Mouse (Mus musculus) monocyte, adult 59 days (primary cell): Measurements from ENCODE around the gene Gm4952. TPM values are rescaled to one million over a fixed set of nuclear protein-coding genes. Genes with fewer than 3 reads are reported as not detected.

ENCODE experiments used
- total RNA-seq, 2 experiments: library from RNA; stranded (reverse); gene quantifications; one replicate each; pipeline ENCODE4 v1.2.4; 2023

The Gm4952 gene
- total RNA-seq = not detected

DNA sequence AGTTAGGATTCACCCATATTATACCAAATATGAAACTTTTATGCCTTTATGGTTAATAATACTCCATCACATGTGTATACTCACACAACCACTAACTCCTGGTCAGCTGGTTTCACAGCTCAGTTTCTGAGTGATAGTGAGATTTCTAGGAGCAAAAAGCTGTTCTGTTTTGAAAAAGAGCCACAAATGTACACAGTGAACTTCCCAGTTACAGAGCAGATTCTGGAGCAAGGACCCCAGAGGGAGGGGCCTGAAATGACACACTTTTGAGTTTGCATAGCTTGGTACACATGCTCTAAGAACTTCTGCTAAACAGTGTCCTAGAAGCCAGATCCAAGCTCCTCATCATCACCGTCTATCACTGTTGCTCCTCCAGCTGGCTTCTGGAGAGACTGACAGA is at the start of gene Gm4952:
Gene Gm4952, plus strand, starts transcription at position 301 of the 400 bp plus-strand sequence.

DNA sequence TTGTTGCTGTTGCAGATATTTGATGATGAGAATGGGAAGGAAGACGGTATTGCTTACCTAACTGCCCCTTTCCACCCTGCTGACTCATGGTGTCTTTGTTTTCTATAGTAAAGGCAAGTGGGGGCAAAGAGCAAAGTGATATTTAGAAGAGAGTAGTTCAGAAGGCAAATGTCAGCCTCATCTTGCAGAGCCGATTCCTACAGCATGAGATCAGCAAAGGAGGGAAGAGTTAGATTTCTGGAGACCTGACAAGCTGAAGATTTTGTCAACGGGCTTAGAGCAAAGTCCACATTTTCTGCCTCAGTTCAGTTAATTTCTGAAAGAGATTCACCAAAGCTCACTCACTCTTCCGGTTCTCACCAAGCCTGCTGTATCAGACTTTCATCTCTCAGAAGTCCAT is 33.4 kb downstream of the Gm4952 start, which contains the start of gene Glyat:
Gene Glyat, plus strand, starts transcription at position 133 of the 400 bp plus-strand sequence.

DNA sequence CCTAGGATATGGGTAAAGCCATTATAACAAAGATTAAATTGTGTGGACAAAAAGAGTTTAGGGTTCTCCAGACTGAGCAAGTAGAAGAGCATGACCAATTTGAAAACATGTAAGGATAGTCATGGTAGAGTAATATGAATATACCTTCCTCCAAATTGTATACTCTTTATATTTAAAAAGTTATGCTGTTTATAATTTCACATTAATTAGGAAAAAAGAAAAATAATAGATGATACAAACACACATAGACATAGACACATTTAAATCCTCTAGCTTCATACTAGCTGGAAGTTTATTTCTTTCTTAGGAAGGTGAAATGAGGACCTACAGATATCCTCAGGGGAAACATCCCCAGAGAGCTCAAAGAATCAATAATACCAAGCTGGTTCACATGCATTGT is 70.4 kb downstream of the Gm4952 start, which contains the start of gene Olfr1442:
Gene Olfr1442, plus strand, starts transcription at position 301 of the 400 bp plus-strand sequence.

DNA sequence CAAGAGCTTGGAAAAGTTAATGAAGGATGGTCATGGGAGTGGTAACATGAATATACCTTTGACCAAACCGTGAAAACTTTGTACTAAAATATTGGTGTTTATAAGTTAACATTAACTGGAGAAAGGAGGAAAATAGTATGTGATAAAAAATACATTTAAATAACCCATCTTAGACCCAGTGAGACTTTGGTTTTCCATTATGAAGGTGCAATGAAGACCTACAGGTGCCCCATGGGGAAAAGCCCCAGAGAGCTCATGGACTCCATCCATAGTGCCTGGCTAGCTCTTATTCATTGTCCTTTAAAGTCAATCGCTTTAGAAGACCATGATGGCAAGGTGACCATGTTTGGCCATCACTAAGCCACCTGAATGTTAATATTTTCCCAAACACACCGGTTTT is 78.0 kb downstream of the Gm4952 start, which contains the start of gene Olfr1443:
Gene Olfr1443, plus strand, starts transcription at position 301 of the 400 bp plus-strand sequence.

Other genes starting within 250 kb of the Gm4952 start
- not detected for gene Olfr1440, start 212.7 kb upstream of the Gm4952 start, total RNA-seq
- not detected for gene Olfr1441, start 182.5 kb upstream of the Gm4952 start, total RNA-seq
- not detected for gene Pfpl, start 172.1 kb upstream of the Gm4952 start, total RNA-seq
- 1,000 to 10,000 TPM; 1,721 to 1,841 TPM for gene Mpeg1, start 139.2 kb upstream of the Gm4952 start, total RNA-seq
- 10 to 100 TPM; 11.3 to 12.3 TPM for gene Dtx4, start 98.5 kb upstream of the Gm4952 start, total RNA-seq
- gene Fam111a, start 54.2 kb upstream of the Gm4952 start, total RNA-seq = 100 to 1,000 TPM; 104 to 119 TPM
- not detected for gene Glyat, start 33.3 kb downstream of the Gm4952 start, total RNA-seq
- gene Olfr1442, start 70.5 kb downstream of the Gm4952 start, total RNA-seq = not detected
- gene Olfr1443, start 78.1 kb downstream of the Gm4952 start, total RNA-seq = not detected
- gene Keg1, start 95.8 kb downstream of the Gm4952 start, total RNA-seq = not detected
- gene Cntf, start 165.7 kb downstream of the Gm4952 start, total RNA-seq = 1 to 10 TPM; 2.5 to 4.5 TPM
- 10 to 100 TPM; 64.7 to 67.3 TPM for gene Zfp91, start 196.2 kb downstream of the Gm4952 start, total RNA-seq
- 10 to 100 TPM; 40.6 to 41.1 TPM for gene Lpxn, start 196.2 kb downstream of the Gm4952 start, total RNA-seq
- under 1 TPM in 1 of 2 experiments, not detected in 1; 0.71 TPM for gene Gm5244, start 246.7 kb downstream of the Gm4952 start, total RNA-seq